Mouse (Mus musculus): Measurements from ENCODE around the gene Snorc. TPM values are rescaled to one million over a fixed set of nuclear protein-coding genes. Genes with fewer than 3 reads are reported as not detected.

Snorc gene
- polyA plus RNA-seq, 1 experiment, result 0.40 TPM

DNA sequence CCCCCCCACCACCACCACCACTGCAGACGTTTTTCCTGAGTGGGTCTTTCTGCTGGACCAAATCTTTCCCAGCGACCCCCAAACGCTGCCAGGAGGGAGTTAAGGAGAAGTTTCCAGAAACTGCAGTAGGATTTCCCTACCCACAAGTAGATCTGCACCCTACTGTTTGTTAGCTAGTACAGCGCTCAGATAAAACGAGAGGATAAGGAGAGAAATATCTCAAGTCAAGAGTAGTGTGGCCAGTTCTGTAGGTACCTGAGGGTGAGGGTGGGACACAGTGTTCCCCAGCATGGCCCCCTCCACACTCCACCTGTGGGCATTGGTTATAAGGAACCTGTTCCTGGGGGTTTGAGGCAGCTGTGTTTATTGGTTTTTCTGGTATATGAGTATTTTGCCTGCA, 40.8 kb downstream of the Snorc start:
- no peak for DNase-seq (ENCODE audit: low read depth)
- no peak for TF ChIP-seq CTCF (IDR thresholded peaks at IDR 0.05; ENCODE audit: borderline replicate concordance, extremely low read depth, insufficient read depth, insufficient read length)
- no peak for TF ChIP-seq POLR2A (IDR thresholded peaks at IDR 0.05; ENCODE audit: borderline replicate concordance, extremely low read depth, insufficient read depth, insufficient read length, poor library complexity, severe bottlenecking)

DNA sequence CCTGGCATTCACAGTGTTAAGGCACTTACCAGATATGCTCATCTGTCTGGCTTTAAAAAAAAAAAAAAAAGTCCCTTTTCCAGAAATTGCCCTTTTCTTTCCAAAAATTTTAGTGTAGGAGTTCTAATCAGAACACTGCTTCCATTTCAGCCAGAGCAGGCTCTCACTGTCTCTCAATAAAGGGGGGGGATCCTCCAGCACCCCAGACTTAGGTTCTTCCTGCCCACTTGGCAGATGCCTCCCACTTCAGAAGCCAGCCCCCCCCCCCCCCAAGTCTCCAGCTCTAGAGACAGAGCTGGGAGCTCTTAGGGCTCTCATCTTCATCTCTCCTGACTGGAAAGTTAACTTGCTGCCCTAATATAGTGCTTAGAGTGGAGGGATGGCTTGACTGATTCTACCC, 50.4 kb downstream of the Snorc start:
- TF ChIP-seq CTCF (IDR thresholded peaks at IDR 0.05; ENCODE audit: borderline replicate concordance, extremely low read depth, insufficient read depth, insufficient read length) (no peak), POLR2A (IDR thresholded peaks at IDR 0.05; ENCODE audit: borderline replicate concordance, extremely low read depth, insufficient read depth, insufficient read length, poor library complexity, severe bottlenecking) (no peak)
- DNase-seq (ENCODE audit: low read depth), result no peak

- no peak for DNase-seq (ENCODE audit: low read depth)
- TF ChIP-seq POLR2A (IDR thresholded peaks at IDR 0.05; ENCODE audit: borderline replicate concordance, extremely low read depth, insufficient read depth, insufficient read length, poor library complexity, severe bottlenecking) (no peak), CTCF (IDR thresholded peaks at IDR 0.05; ENCODE audit: borderline replicate concordance, extremely low read depth, insufficient read depth, insufficient read length) (no peak)
Measured at GRCm38 (mm10) chr1:87521523-87521922, 51.5 kb downstream of the Snorc start.

DNA sequence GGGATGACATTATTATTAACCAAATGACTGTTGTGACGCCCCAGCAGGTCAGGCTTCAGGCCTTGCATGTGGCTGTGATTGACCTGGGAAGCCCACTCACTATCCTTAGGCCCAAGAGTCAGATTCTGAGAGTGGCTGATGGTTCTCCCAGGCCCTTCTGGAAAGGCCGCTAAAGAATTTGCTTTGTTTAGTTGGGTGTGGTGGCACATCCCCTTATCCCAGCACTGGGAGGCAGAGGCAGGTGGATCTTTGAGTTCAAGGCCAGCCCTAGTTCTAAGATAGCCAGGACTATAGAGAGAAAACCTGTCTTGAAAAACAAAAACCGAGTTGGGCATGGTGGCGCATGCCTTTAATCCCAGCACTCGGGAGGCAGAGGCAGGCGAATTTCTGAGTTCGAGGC, 55.0 kb downstream of the Snorc start:
- DNase-seq (ENCODE audit: low read depth), result no peak
- TF ChIP-seq POLR2A (IDR thresholded peaks at IDR 0.05; ENCODE audit: borderline replicate concordance, extremely low read depth, insufficient read depth, insufficient read length, poor library complexity, severe bottlenecking), result no peak
- no peak for TF ChIP-seq CTCF (IDR thresholded peaks at IDR 0.05; ENCODE audit: borderline replicate concordance, extremely low read depth, insufficient read depth, insufficient read length)

Other genes starting within 250 kb of the Snorc start
- gene Efhd1, start 205.9 kb upstream of the Snorc start, polyA plus RNA-seq (2012; rRNA removed), result 1.2 and 1.5 TPM in 2 replicates
- 58.2 and 75.1 TPM in 2 replicates for gene Gigyf2, start 143.3 kb upstream of the Snorc start, polyA plus RNA-seq (2012; rRNA removed)
- 2.7 and 6.8 TPM in 2 replicates for gene Kcnj13, start 75.5 kb upstream of the Snorc start, polyA plus RNA-seq (2012; rRNA removed)
- 0.16 and 0.22 TPM in 2 replicates for gene Neu2, start 39.6 kb downstream of the Snorc start, polyA plus RNA-seq (2012; rRNA removed)
- 9.7 and 11.9 TPM in 2 replicates for gene Ngef, start 103.6 kb downstream of the Snorc start, polyA plus RNA-seq (2012; rRNA removed)
- gene Inpp5d, start 150.0 kb downstream of the Snorc start, polyA plus RNA-seq (2012; rRNA removed), result 4.6 and 4.9 TPM in 2 replicates